Mouse (Mus musculus) spleen, postnatal 14 days (tissue): ENCODE measurements around the gene Gm49510.

Source experiments
- DNase-seq, 2 experiments: peaks; one replicate each; pipeline ENCODE4 v3.0.0; 2021 to 2022; ENCODE audit warnings: low spot score in 2 of 2

Gm49510 gene

DNA sequence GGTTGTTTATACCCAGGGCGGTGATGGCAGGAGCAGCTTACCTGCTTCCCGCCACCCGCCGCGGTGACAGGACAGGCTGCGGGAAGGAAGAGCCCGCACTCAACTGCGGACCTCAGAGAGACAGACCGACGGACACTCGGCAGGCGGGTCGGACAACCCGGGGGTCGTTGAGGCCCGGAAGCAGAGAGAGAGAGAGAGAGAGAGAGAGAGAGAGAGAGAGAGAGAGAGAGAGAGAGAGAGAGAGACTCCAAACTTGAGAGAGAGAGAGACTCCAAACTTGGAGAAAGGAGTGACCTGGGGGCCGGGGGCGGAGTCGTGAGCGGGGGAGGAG lies at the start of gene Gm49510:
Gene Gm49510 (plus strand): TSS at position 259 of the 331 bp plus-strand sequence.
- no peak for DNase-seq

GRCm38 (mm10) chr15:78850059-78850824 lies 49.2 kb upstream of the Gm49510 start:
- no peak for DNase-seq

DNA sequence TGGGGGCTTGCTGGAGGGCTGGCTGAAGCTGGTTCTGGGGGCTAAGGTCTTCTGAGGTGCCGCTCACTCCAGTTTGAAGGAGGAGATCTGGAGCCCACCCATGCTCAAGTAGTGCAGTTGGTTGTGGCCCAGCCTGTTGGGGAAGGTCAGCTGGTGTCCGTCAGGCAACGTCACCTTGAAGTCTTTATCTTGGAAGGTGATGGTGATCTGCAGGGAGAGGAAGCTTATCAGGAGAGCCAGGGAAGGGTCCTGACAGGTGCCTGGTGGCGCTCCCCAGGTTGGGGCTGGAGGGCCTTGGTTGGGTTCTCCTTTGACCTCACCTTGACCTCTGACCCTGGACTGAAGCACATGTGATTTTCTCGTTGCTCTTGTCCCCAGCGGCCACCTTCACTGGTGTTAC lies 48.5 kb upstream of the Gm49510 start:
- DNase-seq, result no peak

DNA sequence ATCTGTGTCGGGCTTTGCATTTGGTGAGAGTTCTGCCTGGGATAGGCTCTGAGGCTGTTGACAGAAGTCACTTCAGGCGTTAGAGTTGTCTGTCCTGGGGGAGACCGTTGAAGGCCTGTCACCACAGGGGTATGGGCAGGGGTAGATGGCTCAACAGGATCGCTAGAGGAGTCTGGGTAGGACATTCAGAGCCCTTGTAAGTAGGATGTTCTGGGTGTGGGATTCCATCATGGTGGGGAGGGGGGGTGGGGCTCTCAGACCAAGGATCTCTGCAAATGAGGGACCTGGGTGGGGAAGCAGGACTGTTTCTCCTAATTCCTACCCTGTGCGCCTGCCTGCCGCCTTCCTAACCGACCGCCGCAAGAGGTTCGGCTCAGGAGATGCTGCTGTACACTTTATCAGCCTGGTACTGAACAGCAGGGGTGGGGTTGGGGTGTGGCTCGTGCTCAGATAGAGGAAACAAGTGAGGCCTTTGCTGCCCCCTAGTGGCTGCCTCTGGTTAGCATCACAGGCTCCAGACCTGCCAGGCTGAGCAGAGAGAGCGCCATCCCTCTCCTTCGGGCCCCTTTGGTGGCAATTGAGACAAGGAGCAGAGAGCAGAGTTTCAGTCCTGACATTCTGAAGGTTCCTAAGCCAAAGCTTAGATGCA lies 47.8 kb upstream of the Gm49510 start:
- peak; percentile 81 to 88 for DNase-seq

- DNase-seq, result no peak
These were observed 44.0 kb upstream of the Gm49510 start, which contains the start of gene Lgals2 for GRCm38 (mm10) chr15:78855303-78855965. Gene Lgals2 (minus strand): TSS chr15:78855529.

- no peak for DNase-seq
These were observed 42.5 kb upstream of the Gm49510 start for GRCm38 (mm10) chr15:78857009-78857408.

DNA sequence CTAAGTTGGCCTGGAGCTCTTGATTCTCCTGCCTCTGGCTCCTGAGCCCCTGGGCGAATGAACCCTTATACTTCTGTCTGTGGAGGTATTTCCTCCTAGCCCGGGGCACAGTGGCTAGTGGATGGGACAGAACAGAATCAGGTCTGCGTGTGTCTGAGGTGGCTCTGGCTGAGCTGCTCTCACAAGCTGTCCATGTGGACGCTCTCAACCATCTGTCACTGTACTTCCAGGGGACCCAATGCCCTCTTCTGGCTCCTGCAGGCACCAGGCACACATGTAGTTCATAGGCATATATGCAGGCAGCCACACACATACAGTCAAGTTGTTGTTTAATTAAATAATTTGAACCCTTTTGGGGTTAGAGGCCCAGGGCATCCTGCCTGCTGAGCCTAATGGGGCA lies 40.2 kb upstream of the Gm49510 start:
- no peak for DNase-seq

GRCm38 (mm10) chr15:78859714-78860113 lies 39.8 kb upstream of the Gm49510 start:
- no peak for DNase-seq

DNA sequence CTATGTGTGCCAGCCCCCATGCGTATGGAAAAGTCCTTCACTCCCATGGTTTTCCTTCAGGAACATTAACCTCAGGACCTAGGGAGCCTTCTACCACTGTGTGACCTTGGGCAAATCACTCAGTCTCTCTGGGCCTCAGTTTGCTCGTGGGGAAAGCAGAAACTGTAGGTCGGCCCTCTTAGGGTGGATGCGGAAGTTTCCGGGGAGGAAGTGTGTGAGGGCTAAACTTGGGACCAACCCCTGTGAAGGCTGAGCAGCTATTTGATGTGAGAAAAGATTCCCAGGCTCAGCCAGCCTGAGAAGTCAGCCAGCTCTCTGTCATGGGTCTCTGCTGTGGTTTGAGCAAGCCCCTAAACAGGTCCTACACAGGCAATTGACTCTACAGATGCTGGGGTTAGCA lies 37.2 kb upstream of the Gm49510 start:
- no peak for DNase-seq

- DNase-seq, result no peak
These were observed 36.3 kb upstream of the Gm49510 start for GRCm38 (mm10) chr15:78863154-78863553.

- DNase-seq, result no peak
These were observed 35.6 kb upstream of the Gm49510 start for GRCm38 (mm10) chr15:78863852-78864253.

DNA sequence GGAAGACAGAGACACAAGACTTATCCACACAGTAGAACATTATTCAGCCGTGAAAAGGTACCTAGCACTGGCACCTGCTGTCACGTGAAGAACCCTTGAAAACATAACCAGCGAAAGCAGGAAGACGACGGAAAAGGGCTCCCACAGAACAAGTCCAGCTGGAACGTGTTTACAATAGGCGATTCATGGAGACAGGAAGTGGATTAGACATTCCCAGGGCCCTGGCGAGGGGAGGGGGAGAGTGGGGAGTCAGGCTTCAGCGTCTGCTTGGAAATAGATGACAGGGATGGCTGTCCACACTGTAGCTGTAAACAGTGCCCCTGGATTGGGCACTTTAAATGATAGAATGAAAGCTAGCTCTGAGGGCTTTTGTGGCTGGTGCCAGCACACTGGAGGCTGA lies 31.1 kb upstream of the Gm49510 start:
- no peak for DNase-seq

DNA sequence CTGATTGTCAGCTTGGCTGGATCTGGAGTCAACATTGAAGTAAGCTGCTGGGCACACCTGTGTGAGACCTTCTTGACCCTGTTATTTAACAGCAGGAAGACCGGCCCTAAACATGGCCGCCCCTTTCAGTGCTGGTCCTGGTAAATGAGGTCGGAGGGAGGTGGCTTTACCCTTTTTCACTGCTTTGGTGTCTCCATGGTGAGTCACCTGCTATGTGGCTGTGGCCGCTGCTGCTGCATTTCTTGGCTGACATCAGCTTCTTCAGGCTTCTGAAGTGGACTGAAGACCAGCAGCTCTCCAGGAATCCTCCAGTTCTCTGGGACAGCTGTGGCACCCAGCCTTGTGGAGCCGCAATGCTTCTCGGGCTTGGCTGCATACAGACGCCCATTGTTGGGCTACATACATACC lies 30.6 kb upstream of the Gm49510 start:
- no peak for DNase-seq

DNA sequence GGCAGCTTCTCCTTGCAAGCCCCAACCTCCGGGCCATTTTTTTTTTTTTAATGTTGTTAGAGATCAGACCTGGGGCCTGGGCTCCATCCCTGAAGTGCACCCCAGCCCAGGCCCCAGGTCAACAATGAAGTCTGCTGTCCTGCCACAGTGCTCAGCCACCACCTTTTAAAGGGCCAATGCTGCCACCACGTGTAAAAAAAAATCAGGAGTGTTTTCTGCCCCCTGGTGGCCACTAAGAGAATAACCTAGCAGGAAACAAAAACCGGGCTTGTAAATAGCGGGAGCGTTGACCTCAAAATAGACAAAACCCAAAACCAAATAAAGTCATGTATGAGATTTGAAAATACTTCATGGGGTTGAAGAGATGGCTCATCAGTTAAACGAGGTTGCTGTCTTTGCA lies 29.7 kb upstream of the Gm49510 start:
- DNase-seq, result peak in 1 of 2 experiments; percentile 34

DNA sequence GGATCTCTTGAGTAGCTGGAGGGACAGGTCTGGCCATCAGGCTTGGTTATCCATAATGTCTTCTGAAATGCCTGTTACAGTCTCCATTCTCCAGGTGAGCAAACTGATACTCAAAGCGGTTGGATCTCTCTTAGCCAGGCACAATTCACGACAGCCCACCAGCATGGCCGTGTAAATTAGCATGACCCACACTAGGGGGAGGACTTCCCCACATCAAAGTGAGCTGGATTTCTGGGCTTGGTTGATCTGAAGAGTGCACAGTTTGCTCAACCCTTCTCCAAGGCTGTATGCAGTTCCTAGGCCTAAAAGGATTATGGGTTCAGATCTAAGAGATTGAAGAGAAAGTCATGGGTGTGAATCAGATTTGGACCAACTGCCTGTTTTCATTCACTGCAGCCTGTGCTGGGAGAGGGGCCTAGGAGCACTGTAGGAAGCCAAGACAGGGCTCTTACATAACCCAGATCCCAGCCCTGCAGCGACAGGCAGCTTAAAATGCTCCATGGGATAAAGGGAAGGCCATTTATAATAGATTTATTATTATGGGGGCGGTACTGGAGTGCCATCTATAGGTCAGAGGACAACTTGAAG lies 27.4 kb upstream of the Gm49510 start:
- no peak for DNase-seq

DNA sequence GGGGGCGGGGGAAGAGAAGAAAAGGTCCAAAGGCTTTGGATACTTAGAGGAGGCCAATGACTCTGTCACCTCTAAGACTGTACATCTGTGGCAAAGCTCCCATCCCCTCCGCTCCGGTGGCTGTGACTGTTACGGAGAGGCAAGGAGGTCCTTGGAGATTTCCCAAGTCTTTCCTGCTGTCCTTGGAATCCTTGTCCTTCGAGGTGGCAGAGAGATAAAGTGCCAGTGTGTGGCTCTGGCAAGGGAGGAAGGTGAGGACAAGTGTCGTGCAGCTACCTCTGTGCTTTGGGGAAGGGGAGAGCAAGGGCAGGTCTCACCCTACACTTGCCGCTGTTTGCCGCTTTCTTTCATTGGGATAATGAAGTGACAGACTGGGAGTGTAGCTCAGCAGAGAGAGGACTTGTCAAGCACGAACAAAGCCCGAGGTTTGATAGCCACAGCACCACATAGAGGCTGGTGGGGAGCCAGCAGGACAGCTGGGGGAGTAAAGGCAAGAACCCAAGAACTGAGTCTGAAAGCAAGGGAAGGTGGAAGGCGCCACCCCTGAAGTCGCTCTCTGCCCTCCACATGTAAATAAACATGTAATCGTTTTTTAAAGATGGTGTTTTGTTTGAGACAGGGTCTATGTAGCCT lies 25.5 kb upstream of the Gm49510 start:
- DNase-seq, result no peak

- no peak for DNase-seq
These were observed 24.5 kb upstream of the Gm49510 start for GRCm38 (mm10) chr15:78874989-78875388.

DNA sequence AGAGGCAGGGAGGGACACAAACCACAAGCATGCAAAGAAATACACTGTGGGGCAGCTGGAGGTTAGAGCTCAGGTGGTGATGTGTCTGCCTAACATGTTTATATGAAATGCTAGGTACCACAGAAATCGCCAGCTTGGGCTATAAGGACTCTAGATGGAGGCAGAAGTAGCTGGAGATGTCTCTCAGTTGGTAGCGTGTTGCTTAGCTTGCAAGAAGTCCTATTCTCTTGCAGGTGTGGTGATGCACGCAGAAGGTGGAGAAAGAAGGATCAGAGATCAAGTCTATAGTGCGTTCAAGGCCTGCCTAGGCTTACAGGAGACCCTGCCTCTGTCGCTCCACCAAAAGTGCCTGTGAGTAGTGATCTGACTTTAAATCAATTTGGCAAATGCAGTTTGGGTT lies 23.9 kb upstream of the Gm49510 start:
- DNase-seq, result no peak

- DNase-seq, result peak in 1 of 2 experiments; percentile 69
These were observed 23.2 kb upstream of the Gm49510 start for GRCm38 (mm10) chr15:78876258-78876696.

DNA sequence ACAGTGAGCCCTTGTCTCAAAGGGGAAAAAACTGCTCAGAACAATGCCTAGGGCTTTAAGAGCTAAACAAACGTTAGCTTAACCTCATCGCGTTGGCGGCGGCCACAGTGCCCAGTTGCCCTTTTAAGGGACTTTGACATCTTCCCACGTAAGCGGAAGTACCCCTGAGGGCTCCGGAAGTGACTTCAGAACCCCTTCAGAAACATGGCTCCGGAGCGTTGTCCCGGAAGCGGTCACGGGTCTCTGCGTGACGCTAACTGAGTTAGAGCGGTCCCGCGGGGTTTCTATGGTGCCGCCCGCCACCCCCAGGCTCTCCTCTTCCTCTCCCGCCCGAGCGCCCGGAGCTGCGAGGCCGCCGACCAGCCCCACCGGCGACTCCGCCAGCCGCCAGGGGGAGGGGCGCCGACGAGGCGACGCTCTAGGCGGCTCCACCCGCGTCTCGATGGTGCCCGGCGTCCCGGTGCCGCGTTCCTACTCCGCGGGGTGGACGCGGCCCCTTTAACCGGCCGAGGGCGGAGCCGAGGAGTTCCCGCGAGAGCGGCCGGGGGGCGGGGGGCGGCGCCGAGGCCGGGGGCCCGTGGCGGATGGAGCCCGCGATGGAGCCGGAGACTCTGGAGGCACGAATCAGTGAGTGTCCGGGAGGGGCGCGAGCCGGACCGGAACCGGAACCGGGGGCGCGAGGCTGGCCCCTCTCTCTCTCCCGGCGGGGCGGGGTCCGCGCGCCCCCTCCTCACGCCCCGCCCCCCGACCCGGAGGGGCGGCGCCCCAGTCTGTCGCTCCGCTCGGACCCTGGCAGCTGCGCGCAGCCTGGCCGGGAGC lies 22.3 kb upstream of the Gm49510 start, which contains the start of gene Gga1:
Gene Gga1 (plus strand): TSS at position 200 of the 819 bp plus-strand sequence.
- DNase-seq, result peak; percentile 75 to 85

DNA sequence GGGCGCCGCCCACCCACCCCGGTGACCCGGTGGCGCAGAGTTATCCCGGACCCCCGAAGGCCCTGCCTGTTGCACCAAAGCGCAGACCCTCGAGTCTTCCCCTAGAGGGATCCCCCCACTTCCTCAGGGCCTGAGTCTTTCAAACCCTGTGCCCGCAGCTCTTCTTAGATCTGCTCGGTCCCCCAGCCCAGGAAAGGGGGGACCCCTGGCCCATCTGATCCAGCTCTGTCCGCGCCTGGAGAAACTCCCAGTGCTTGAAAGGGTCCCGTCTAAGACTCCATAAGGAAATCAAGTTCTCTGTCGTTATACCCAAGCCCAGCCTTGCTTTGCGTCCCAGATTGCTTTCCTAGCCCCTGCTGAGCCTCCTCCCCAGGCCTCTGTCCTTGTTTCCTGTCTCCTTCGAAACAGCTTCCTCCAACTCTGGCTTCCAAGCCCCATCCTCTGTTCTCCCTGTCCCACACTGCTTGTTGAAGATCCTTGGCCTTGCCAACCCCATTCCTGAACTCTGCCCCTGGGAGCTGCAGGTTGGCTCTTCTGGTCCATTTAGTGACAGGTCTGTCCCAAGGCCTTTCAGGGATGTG lies 21.6 kb upstream of the Gm49510 start:
- DNase-seq, result no peak
